Mouse (Mus musculus): ENCODE measurements at regions not wholly inside any gene's neighbourhood (a gene's known extent, or its start where the extent isn't known, plus 50 kb on each side); places are given as distances from the start of the nearest gene placed in this dataset.

DNA sequence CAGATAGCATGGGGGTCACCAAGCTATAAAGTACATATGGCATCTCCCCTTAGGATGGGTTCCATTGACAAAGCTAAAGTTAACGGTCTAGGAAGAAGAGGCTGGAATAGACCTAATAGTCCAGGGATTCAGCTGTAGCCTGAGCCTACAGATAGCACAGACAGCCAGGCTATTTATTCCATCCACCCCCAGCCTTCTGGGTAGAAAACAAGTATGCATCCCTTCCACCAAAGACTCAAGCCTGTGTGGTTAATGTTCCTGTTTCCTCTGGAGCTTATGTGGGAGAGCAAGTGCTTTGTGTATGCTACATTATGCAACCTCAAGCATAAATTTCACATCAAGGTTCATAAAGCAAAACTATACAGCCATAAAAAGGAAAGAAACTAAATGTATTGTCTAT, 955.8 kb downstream of the Basp1 start:
- Histone ChIP-seq H3K4me3 (ENCODE audit: low read depth, low read length) (no peak overlapping the region), H3K4me2 (ENCODE audit: low read depth, low read length, severe bottlenecking) (no peak overlapping the region), H3K27ac (ENCODE audit: low read depth, low read length) (no peak overlapping the region), H3K4me1 (replicated peaks; ENCODE audit: control insufficient read depth, insufficient read depth, low read length) (no peaks in the 10 kb centered on the region), H3K9ac (ENCODE audit: low read length) (no peak overlapping the region), H3K27me3 (ENCODE audit: control insufficient read depth, insufficient read depth, low read length) (no peaks in the 10 kb centered on the region), H3K36me3 (ENCODE audit: control insufficient read depth, insufficient read depth, low read length) (no peaks in the 10 kb centered on the region), H3K9me3 (ENCODE audit: control insufficient read depth, low read length) (no peaks in the 10 kb centered on the region)
- ATAC-seq (replicated peaks; ENCODE audit: low FRiP score) (no peak), DNase-seq (ENCODE audit: low spot score) (no peak)
- WGBS = 89% methylated on average over 1 of the region's 1 CpGs

DNA sequence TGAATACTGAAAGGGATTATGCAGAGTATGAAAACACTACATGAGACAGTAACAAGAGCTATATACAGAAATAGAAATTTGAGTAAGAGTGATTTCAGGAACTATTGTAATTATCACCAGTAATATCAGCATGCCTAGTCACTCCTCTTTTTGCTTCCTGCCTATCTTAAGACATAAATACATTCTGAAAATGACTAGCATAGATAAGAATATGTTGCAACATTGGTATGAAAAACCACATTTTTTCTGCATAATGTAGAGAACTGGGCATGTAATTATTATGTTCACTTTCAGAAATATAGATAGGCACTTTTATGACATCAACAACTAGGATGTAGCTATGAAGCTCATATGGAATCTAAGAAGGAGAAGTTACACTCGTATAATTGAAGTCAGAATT, 980.5 kb downstream of the Basp1 start:
- Histone ChIP-seq H3K9me3 (ENCODE audit: control insufficient read depth, low read length) (no peaks in the 10 kb centered on the region), H3K4me1 (replicated peaks; ENCODE audit: control insufficient read depth, insufficient read depth, low read length) (no peaks in the 10 kb centered on the region), H3K4me3 (ENCODE audit: low read depth, low read length) (no peak overlapping the region), H3K27ac (ENCODE audit: low read depth, low read length) (no peak overlapping the region), H3K27me3 (ENCODE audit: control insufficient read depth, insufficient read depth, low read length) (no peaks in the 10 kb centered on the region), H3K9ac (ENCODE audit: low read length) (no peak overlapping the region), H3K4me2 (ENCODE audit: low read depth, low read length, severe bottlenecking) (no peak overlapping the region), H3K36me3 (ENCODE audit: control insufficient read depth, insufficient read depth, low read length) (no peaks in the 10 kb centered on the region)
- 84% methylated on average over 1 of the region's 1 CpGs for WGBS
- ATAC-seq (replicated peaks; ENCODE audit: low FRiP score) (no peak), DNase-seq (ENCODE audit: low spot score) (no peak)

DNA sequence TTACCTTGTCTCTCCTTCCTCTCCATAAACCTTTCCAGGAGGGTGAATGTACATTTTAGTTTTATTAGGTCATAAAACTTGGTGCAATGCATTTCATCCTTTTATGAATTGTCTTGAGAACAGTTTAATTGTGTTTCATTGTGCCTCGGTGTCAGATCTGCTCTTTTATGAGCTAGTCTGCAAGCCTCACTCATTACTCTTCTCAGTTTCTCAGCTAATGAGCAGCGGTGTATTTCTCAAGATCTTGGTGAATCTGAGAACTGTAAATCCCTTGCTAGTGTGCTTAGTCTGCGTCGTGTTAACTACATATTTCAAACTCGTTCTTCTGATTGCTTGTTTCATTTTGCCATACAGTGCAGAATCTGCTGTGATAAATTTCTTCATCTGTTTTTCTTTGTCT, 984.4 kb downstream of the Basp1 start:
- DNase-seq (ENCODE audit: low spot score) (no peak), ATAC-seq (replicated peaks; ENCODE audit: low FRiP score) (no peak)
- Histone ChIP-seq H3K36me3 (ENCODE audit: control insufficient read depth, insufficient read depth, low read length) (no peaks in the 10 kb centered on the region), H3K4me2 (ENCODE audit: low read depth, low read length, severe bottlenecking) (no peak overlapping the region), H3K27ac (ENCODE audit: low read depth, low read length) (no peak overlapping the region), H3K9me3 (ENCODE audit: control insufficient read depth, low read length) (no peaks in the 10 kb centered on the region), H3K4me3 (ENCODE audit: low read depth, low read length) (no peak overlapping the region), H3K4me1 (replicated peaks; ENCODE audit: control insufficient read depth, insufficient read depth, low read length) (no peaks in the 10 kb centered on the region), H3K9ac (ENCODE audit: low read length) (no peak overlapping the region), H3K27me3 (ENCODE audit: control insufficient read depth, insufficient read depth, low read length) (no peaks in the 10 kb centered on the region)
- WGBS = 77% methylated on average over 5 of the region's 5 CpGs

DNA sequence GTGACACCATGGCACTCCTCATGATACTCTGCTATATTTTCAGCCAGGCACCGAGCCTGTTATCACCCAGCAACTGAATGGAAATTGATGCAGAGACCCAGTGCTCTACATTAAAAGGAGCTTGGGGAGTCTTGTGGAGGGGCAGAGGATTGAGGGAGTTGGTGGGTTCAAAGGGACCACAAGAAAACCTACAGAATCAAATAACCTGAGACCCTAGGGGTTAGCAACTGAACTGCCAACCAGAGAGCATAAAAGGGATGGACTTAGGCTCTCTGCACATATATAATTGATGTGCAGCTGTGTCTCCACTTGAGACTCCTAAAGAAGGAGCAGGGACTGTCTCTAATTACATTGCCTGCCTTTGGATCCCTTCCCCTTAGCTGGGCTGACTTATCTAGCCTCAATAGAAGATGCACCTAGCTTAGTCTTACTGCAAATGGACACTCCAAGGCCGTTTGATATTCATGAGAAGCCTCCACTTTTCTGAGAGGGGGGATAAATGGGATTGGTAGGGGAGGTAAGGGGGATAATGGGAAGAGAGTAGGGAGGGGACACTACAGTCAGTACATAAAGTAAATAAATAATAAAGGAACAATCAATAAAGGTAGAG, 991.1 kb downstream of the Basp1 start:
- DNase-seq (ENCODE audit: low spot score) (no peak), ATAC-seq (replicated peaks; ENCODE audit: low FRiP score) (no peak)
- Histone ChIP-seq H3K4me1 (replicated peaks; ENCODE audit: control insufficient read depth, insufficient read depth, low read length) (no peaks in the 10 kb centered on the region), H3K27me3 (ENCODE audit: control insufficient read depth, insufficient read depth, low read length) (no peaks in the 10 kb centered on the region), H3K4me2 (ENCODE audit: low read depth, low read length, severe bottlenecking) (no peak overlapping the region), H3K4me3 (ENCODE audit: low read depth, low read length) (no peak overlapping the region), H3K9me3 (ENCODE audit: control insufficient read depth, low read length) (no peaks in the 10 kb centered on the region), H3K9ac (ENCODE audit: low read length) (no peak overlapping the region), H3K36me3 (ENCODE audit: control insufficient read depth, insufficient read depth, low read length) (no peaks in the 10 kb centered on the region), H3K27ac (ENCODE audit: low read depth, low read length) (no peak overlapping the region)
- 69% methylated on average over 2 of the region's 2 CpGs for WGBS

DNA sequence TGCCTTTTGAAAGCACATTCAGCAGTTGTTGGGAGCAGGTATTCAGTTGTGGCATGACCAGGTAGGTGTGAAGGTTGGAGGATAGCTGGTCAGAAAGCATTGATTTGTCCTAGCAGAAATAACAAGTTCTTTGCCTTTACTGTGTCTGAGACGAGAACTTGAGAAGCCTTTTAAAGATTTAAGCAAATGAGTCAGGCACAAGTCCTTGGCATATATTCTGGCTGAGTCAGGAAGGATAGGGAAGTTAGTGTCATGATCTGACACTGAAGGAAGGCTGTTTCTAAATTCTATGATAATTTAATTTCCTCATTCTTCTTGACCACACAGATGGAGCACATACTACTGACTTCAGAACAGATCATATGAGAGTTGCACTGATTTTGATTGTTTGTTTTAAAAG, 993.8 kb downstream of the Basp1 start:
- Histone ChIP-seq H3K36me3 (ENCODE audit: control insufficient read depth, insufficient read depth, low read length) (no peaks in the 10 kb centered on the region), H3K9me3 (ENCODE audit: control insufficient read depth, low read length) (no peaks in the 10 kb centered on the region), H3K27ac (ENCODE audit: low read depth, low read length) (no peak overlapping the region), H3K27me3 (ENCODE audit: control insufficient read depth, insufficient read depth, low read length) (no peaks in the 10 kb centered on the region), H3K4me3 (ENCODE audit: low read depth, low read length) (no peak overlapping the region), H3K9ac (ENCODE audit: low read length) (no peak overlapping the region), H3K4me2 (ENCODE audit: low read depth, low read length, severe bottlenecking) (no peak overlapping the region), H3K4me1 (replicated peaks; ENCODE audit: control insufficient read depth, insufficient read depth, low read length) (no peaks in the 10 kb centered on the region)
- 87% methylated on average over 1 of the region's 1 CpGs for WGBS
- DNase-seq (ENCODE audit: low spot score) (no peak), ATAC-seq (replicated peaks; ENCODE audit: low FRiP score) (no peak)

DNA sequence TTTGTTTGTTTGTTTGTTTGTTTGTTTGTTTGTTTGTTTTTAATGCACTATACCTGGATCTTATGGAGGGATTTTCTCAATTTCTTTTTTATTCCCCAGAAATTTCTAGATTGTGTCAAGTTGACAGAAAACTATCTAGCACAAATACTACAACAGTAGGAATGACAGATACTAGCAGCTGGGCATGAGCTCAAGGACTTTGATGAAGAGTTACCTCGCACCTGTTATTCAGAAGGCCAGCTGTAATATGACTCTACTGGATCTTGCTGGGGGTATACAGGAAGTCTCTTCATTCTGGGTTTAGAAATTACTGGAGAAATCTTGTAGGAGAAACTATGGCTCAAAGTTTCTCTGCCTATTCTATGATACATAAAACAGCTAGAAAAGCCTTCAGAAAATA, 994.4 kb downstream of the Basp1 start:
- no peaks in the 10 kb centered on the region for H3K36me3 ChIP-seq (ENCODE audit: control insufficient read depth, insufficient read depth, low read length)
- H3K9me3 ChIP-seq (ENCODE audit: control insufficient read depth, low read length) = no peaks in the 10 kb centered on the region
- no peak overlapping the region for H3K27ac ChIP-seq (ENCODE audit: low read depth, low read length)
- no peaks in the 10 kb centered on the region for H3K4me1 ChIP-seq (replicated peaks; ENCODE audit: control insufficient read depth, insufficient read depth, low read length)
- H3K9ac ChIP-seq (ENCODE audit: low read length) = no peak overlapping the region
- DNase-seq (ENCODE audit: low spot score) (no peak), ATAC-seq (replicated peaks; ENCODE audit: low FRiP score) (no peak)
- H3K4me2 ChIP-seq (ENCODE audit: low read depth, low read length, severe bottlenecking) = no peak overlapping the region
- no peak overlapping the region for H3K4me3 ChIP-seq (ENCODE audit: low read depth, low read length)
- WGBS = 82% methylated on average over 1 of the region's 1 CpGs
- H3K27me3 ChIP-seq (ENCODE audit: control insufficient read depth, insufficient read depth, low read length) = no peaks in the 10 kb centered on the region

DNA sequence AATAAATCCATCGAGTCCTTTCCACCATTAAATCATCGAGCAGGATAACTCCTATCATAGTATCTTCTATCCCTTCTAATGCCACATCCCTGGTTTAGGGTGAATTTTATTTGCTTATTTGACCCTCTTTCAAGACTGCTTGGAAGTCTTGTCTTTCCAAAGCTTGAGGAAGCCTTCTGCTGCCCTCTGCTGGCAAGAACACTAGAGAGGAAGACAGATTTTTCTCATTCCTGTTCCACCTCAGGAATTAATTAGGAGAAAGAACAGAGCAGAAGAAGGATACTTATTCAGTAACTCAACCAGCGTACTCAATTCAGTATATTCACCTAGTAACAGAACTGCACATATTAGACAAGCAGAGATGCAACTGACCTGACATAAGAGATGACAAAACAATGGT, 1005.9 kb downstream of the Basp1 start:
- peak; percentile 59 for DNase-seq (ENCODE audit: low spot score)
- no peaks in the 10 kb centered on the region for H3K9me3 ChIP-seq (ENCODE audit: control insufficient read depth, low read length)
- ATAC-seq (replicated peaks; ENCODE audit: low FRiP score) = 0 out of 2 replicates have a peak, but pooled peaks have one; percentile 32
- H3K9ac ChIP-seq (ENCODE audit: low read length) = no peak overlapping the region
- no peaks in the 10 kb centered on the region for H3K27me3 ChIP-seq (ENCODE audit: control insufficient read depth, insufficient read depth, low read length)
- WGBS = 64% methylated on average over 3 of the region's 3 CpGs
- H3K4me3 ChIP-seq (ENCODE audit: low read depth, low read length) = no peak overlapping the region
- no peaks in the 10 kb centered on the region for H3K4me1 ChIP-seq (replicated peaks; ENCODE audit: control insufficient read depth, insufficient read depth, low read length)
- H3K4me2 ChIP-seq (ENCODE audit: low read depth, low read length, severe bottlenecking) = no peak overlapping the region
- no peaks in the 10 kb centered on the region for H3K36me3 ChIP-seq (ENCODE audit: control insufficient read depth, insufficient read depth, low read length)
- H3K27ac ChIP-seq (ENCODE audit: low read depth, low read length) = no peak overlapping the region

DNA sequence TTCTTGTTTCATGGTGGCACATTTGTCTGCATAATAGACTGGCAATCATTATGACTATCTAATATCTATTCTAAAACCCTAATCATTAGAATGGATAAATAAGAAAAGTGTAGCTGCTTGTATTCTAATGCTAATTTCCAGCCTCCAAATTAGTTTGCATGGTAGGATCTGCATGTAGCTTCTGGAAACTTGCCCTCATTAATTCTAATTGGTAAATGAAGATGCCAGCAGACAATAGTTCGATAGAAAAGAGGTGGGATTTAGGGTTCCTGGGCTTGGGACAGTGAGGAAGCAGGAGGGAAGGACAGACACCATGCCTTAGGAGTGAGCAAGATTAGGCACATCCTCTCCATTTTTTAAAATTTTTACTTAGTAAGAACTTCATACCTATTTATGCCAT, 1008.3 kb downstream of the Basp1 start:
- Histone ChIP-seq H3K36me3 (ENCODE audit: control insufficient read depth, insufficient read depth, low read length) (no peaks in the 10 kb centered on the region), H3K4me3 (ENCODE audit: low read depth, low read length) (no peak overlapping the region), H3K4me1 (replicated peaks; ENCODE audit: control insufficient read depth, insufficient read depth, low read length) (no peaks in the 10 kb centered on the region), H3K27ac (ENCODE audit: low read depth, low read length) (no peak overlapping the region), H3K9me3 (ENCODE audit: control insufficient read depth, low read length) (no peaks in the 10 kb centered on the region), H3K27me3 (ENCODE audit: control insufficient read depth, insufficient read depth, low read length) (no peaks in the 10 kb centered on the region), H3K4me2 (ENCODE audit: low read depth, low read length, severe bottlenecking) (no peak overlapping the region), H3K9ac (ENCODE audit: low read length) (no peak overlapping the region)
- DNase-seq (ENCODE audit: low spot score) (no peak), ATAC-seq (replicated peaks; ENCODE audit: low FRiP score) (peak; percentile 67)
- 43% methylated on average over 1 of the region's 1 CpGs for WGBS

DNA sequence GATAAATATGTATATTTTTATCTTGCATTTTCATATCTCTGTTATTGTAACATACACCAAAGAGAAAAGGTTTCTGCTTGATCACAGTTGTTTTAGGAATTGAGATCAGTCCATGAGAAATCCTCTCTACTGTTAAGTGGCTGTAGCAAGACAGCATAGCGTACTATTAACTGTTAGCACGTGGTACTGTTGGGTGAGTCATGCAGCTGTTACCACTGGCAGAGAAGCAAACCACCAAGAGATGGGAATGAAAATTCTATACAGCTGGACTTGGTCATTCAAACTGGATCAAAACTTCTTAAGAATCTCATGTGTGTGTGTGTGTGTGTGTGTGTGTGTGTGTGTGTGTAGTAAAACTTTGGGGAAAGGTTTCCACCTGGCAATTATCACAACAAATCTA, 1013.5 kb downstream of the Basp1 start:
- no peak overlapping the region for H3K4me3 ChIP-seq (ENCODE audit: low read depth, low read length)
- H3K27me3 ChIP-seq (ENCODE audit: control insufficient read depth, insufficient read depth, low read length) = no peaks in the 10 kb centered on the region
- DNase-seq (ENCODE audit: low spot score) = no peak
- no peak for ATAC-seq (replicated peaks; ENCODE audit: low FRiP score)
- H3K36me3 ChIP-seq (ENCODE audit: control insufficient read depth, insufficient read depth, low read length) = no peaks in the 10 kb centered on the region
- no peaks in the 10 kb centered on the region for H3K9me3 ChIP-seq (ENCODE audit: control insufficient read depth, low read length)
- WGBS = 93% methylated on average over 2 of the region's 2 CpGs
- H3K4me2 ChIP-seq (ENCODE audit: low read depth, low read length, severe bottlenecking) = no peak overlapping the region
- no peak overlapping the region for H3K27ac ChIP-seq (ENCODE audit: low read depth, low read length)
- no peak overlapping the region for H3K9ac ChIP-seq (ENCODE audit: low read length)
- no peaks in the 10 kb centered on the region for H3K4me1 ChIP-seq (replicated peaks; ENCODE audit: control insufficient read depth, insufficient read depth, low read length)

All from forebrain, embryonic 11.5 days (tissue).